13 mouse cellular contexts compared by ENCODE assay signal in genomic region chr10:42118361-42119188, GRCm38 (mm10).
DNase-seq lines count a peak whose midpoint lies in the region; ATAC-seq and TF ChIP-seq lines count a peak whose summit lies in the region.
"Had no signal": no experiment of that assay in that cellular context is flagged by ENCODE, and none has a peak within 500 bp of the region (broad histone marks: within the 10 kb centered on the region; RNA-seq: fewer than 3 reads in every experiment).

No protein-coding gene starts in this region.

- peak; percentile 89 for DNase-seq in heart, adult 11 months
- DNase-seq in heart, adult 2 months = no peak
- DNase-seq in midbrain, postnatal 0 days (ENCODE audit: low spot score) = peak; percentile 54
- DNase-seq in midbrain, embryonic 10.5 days (ENCODE audit: low spot score) = no peak
- DNase-seq in cerebellum, postnatal 36 days = peak; percentile 92
- no peak for DNase-seq in right cerebral cortex, adult 2 months (ENCODE audit: low spot score in 2 of 2)
- no peak for DNase-seq in right cerebral cortex, postnatal 14 days
- DNase-seq: adrenal gland, postnatal 14 days; kidney, adult 11 months; thymus, postnatal 36 days had no signal

- H3K36me3 ChIP-seq in heart, adult 2 months (ENCODE audit: control insufficient read depth, insufficient read depth, low read length) = no peaks in the 10 kb centered on the region
- H3K36me3 ChIP-seq in midbrain, postnatal 0 days (ENCODE audit: insufficient read depth, low read length) = no peaks in the 10 kb centered on the region
- H3K36me3 ChIP-seq in midbrain, embryonic 10.5 days = no peaks in the 10 kb centered on the region
- H3K36me3 ChIP-seq: heart, embryonic 15.5 days had no signal

- 79% methylated on average over 13 of the region's 13 CpGs for WGBS in heart, adult 2 months
- 79% methylated on average over 13 of the region's 13 CpGs for WGBS in midbrain, postnatal 0 days
- WGBS in midbrain, embryonic 10.5 days = 89% methylated on average over 13 of the region's 13 CpGs

- H3K4me3 ChIP-seq in heart, adult 2 months = no peak overlapping the region
- H3K4me3 ChIP-seq in midbrain, postnatal 0 days (ENCODE audit: low read depth, low read length) = no peak overlapping the region
- H3K4me3 ChIP-seq in midbrain, embryonic 10.5 days = no peak overlapping the region
- H3K4me3 ChIP-seq: heart, embryonic 15.5 days had no signal

- no peak overlapping the region for H3K27ac ChIP-seq in heart, adult 2 months
- H3K27ac ChIP-seq in midbrain, postnatal 0 days (ENCODE audit: low read depth, low read length) = no peak overlapping the region
- no peak overlapping the region for H3K27ac ChIP-seq in midbrain, embryonic 10.5 days (replicated peaks)

- H3K4me2 ChIP-seq in midbrain, postnatal 0 days (ENCODE audit: low read depth, low read length, poor library complexity, severe bottlenecking) = no peak overlapping the region
- H3K4me2 ChIP-seq: heart, embryonic 15.5 days had no signal

- H3K9ac ChIP-seq in heart, adult 2 months (ENCODE audit: low read depth, low read length) = no peak overlapping the region
- H3K9ac ChIP-seq in midbrain, postnatal 0 days (replicated peaks; ENCODE audit: low read length, poor library complexity, severe bottlenecking) = no peak overlapping the region
- H3K9ac ChIP-seq: heart, embryonic 15.5 days had no signal

- intact Hi-C loops in heart, adult 2 months (cut with DNase I) = no loop called here

- TF ChIP-seq EP300 in heart, adult 2 months (IDR thresholded peaks at IDR 0.05; ENCODE audit: insufficient read depth, low read depth, low read length) = no peak

- H3K4me1 ChIP-seq in heart, adult 2 months (ENCODE audit: control insufficient read depth, insufficient read depth, low read length) = peaks cover 3% of the 10 kb centered on the region
- H3K4me1 ChIP-seq in midbrain, postnatal 0 days (ENCODE audit: insufficient read depth, low read length) = no peaks in the 10 kb centered on the region
- no peaks in the 10 kb centered on the region for H3K4me1 ChIP-seq in midbrain, embryonic 10.5 days

- no peak for ATAC-seq in midbrain, postnatal 0 days (ENCODE audit: low FRiP score)
- 0 out of 2 replicates have a peak, but pooled peaks have one; percentile 27 for ATAC-seq in megakaryocyte, adult 5-6 weeks (ENCODE audit: poor library complexity, severe bottlenecking)
- ATAC-seq: lung, postnatal 0 days had no signal

- no peaks in the 10 kb centered on the region for H3K9me3 ChIP-seq in midbrain, postnatal 0 days (ENCODE audit: low read length)
- peaks cover 2% of the 10 kb centered on the region; the same call in 1 of the 2 replicates for H3K9me3 ChIP-seq in midbrain, embryonic 10.5 days (replicated peaks)
- H3K9me3 ChIP-seq: heart, embryonic 15.5 days had no signal

- no peak for TF ChIP-seq CTCF in heart, adult 2 months (IDR thresholded peaks at IDR 0.05)
- TF ChIP-seq CTCF in midbrain, postnatal 0 days (IDR thresholded peaks at IDR 0.05) = no peak

- H3K79me2 ChIP-seq in heart, adult 2 months (replicated peaks; ENCODE audit: control insufficient read depth, insufficient read depth, low read length) = no peaks in the 10 kb centered on the region

- no peaks in the 10 kb centered on the region for H3K27me3 ChIP-seq in heart, adult 2 months (ENCODE audit: control insufficient read depth, insufficient read depth, low read length)
- H3K27me3 ChIP-seq in midbrain, postnatal 0 days (ENCODE audit: insufficient read depth, low read length) = no peaks in the 10 kb centered on the region
- peaks cover 49% of the 10 kb centered on the region for H3K27me3 ChIP-seq in midbrain, embryonic 10.5 days (ENCODE audit: low read depth, poor library complexity, severe bottlenecking)
- H3K27me3 ChIP-seq: heart, embryonic 15.5 days had no signal

- TF ChIP-seq POLR2A in heart, adult 2 months (IDR thresholded peaks at IDR 0.05; ENCODE audit: insufficient read depth, low read depth, low read length) = no peak

Comparison
In these comparisons a context has a peak if more than half of its experiments do, and no peak if none do; other contexts are left out.
1. DNase-seq: peak in heart, adult 11 months (single experiment), midbrain, postnatal 0 days (single experiment) and cerebellum, postnatal 36 days (2 of 2); none in heart, adult 2 months (0 of 2), midbrain, embryonic 10.5 days (single experiment), right cerebral cortex, adult 2 months (0 of 2) and right cerebral cortex, postnatal 14 days (single experiment).